Mouse (Mus musculus) megakaryocyte, adult 5-6 weeks (primary cell): Measurements from ENCODE around the gene Fam3b. TPM values are rescaled to one million over a fixed set of nuclear protein-coding genes. Genes with fewer than 3 reads are reported as not detected.

Source experiments
- ATAC-seq: 2 replicates; pipeline ENCODE4 v1.8.0; 2016; ENCODE audit warnings: mild to moderate bottlenecking, inconsistent platforms; ENCODE audit not compliant: poor library complexity, severe bottlenecking
- total RNA-seq, 2 experiments: library from RNA; stranded (forward) in 1 of 2; stranded (reverse) in 1 of 2; fragments of 153-499, 151-499 nt in 1 of 2; fragments of 221-1000, 200-1000 nt in 1 of 2; gene quantifications; 2 replicates each; pipeline versions ENCODE4 v1.2.3 to v1.2.4; 2015 to 2017

Fam3b gene
- total RNA-seq (2015), result 0.20 and 0.48 TPM in 2 replicates
- total RNA-seq (2017), result 1.1 TPM in 1 of 2 replicates, not detected in the other

DNA sequence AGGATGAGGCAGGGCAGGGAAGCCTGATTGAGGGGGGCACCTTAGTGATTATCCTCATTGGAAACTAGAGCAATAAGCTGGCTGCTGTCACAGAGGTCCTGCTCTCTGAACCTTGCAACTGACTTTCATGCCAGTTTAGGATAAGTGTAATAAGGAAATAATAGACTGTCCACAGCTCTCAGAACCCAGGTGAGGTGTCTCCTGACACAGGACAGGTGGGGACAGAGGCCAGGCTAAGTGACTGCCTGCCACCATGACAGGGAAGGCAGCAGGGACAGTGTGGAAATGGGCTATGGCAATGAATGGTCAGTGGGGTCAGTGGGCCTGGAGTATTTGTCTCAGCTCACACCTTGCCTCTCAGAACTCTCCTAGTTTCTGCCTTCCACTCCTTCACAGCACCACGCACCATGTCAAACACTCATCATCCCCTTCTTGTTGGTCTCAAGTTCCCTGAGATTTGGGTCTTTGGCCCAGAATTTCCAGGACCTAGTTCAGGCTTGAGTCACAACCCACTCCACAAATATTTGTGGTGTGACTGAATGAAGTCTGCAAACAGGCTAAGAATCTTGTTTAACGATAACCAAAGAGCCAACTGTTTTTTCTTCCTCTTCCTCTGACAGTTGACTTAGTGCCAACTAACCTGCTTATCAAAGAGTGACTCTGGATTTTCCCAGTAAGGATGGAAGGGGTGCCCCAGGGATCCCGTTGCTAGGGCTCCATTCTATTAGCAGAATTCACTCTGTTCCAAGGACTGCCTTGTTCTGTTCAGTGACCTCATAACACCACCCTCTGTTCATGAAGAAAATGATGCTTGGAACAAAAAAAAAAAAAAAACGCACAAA is at the start of gene Fam3b:
Gene Fam3b (minus strand): TSS at position 718 of the 842 bp plus-strand sequence.
- no peak for ATAC-seq

- ATAC-seq, result no peak
Observed at GRCm38 (mm10) chr16:97544340-97544739, 29.7 kb upstream of the Fam3b start.

DNA sequence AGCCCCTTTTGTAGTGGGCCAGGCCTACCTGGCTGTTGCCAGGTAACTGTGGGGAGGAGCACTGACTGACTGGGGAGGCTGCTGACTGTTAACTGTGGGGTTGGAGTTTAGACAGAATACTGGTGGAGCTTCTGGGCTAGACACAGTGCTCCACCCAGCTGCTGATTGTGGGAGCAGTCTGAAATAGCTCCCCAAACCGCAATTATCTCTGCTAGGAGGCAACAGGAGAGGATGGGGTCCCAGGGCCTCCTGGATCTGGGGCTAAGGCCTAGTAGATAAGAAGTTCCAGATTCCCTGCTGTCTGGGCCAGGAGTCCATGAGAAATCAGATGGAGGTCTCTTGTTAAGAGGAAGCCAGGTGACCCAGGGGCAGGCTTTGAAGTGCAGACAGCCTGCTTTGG is 22.2 kb upstream of the Fam3b start:
- ATAC-seq, result no peak

DNA sequence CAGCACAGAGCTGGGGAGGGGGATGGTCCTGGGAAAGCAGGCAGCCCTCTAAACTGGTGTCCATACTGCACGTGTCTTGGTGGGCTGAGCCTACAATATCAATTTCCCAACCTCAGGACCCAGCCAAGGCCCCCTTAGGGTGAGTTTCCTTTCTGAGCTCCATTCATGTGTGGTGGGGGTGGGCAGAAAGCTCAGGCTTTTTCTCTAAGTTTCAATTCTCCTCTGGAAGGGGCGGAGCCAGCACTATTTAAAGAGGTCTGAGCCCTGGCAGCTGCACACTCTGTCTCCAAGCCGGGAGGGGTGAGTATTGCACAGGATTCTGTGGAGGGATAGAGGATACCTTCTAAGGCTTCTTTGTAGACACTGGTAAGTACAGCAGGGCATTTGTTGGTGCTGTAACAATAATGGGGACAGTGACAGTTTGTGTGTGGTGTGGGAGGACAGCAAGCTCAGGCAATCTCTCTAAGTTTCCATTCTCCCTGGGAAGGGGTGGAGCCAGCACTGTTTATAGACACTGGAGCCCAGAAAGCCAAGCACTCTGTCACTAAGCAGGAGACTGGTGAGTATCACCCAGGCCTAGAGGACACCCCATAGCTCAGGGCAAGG is 21.3 kb upstream of the Fam3b start:
- ATAC-seq, result peak; percentile 70

DNA sequence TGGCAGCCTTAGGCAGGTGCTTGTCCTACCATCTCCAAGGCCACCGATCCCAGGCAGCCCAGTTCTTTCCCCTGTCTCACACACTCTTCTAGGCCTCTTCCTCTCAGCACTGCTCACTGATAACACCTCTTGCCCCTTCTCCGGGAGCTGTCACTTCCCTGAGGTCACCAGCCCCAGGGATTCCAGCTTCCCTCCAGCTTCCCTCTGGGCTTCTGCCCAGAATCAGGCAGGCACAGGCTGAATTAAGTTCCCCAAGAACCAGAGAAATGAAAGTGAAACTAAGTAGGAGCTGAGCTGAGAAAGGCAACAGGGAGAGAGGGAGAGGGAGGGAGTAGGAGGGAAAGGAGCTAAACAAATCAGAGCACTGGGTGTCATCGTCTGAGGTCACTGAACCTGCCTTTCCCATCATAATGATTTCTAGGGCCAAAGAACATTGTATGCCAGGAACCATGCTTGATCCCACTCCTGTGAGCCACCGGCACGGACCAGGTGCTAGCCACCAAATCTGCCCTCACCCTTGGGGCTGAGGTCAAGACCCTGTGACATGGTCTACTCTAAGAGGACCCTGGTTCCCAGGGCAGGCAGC is 20.4 kb upstream of the Fam3b start:
- ATAC-seq, result peak; percentile 75

DNA sequence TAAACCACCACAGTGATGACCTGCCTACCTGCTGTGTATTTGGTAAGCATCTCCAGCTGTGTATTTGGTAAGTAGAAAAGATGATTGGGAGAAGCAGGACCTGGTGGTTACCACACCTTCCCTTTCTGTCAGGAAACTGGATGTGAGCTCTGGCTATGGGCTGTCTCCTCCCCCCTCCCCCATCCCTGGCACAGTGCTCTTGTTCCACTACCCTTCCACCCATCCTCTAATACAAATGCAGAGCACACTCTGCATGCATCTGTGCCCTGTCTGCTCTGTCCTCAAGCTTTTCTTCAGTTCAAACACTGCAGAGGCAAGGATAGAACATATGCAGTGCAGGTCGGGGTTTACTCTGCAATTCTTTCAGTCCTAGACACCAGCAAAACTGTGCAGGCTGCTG is 19.8 kb upstream of the Fam3b start:
- ATAC-seq, result no peak

DNA sequence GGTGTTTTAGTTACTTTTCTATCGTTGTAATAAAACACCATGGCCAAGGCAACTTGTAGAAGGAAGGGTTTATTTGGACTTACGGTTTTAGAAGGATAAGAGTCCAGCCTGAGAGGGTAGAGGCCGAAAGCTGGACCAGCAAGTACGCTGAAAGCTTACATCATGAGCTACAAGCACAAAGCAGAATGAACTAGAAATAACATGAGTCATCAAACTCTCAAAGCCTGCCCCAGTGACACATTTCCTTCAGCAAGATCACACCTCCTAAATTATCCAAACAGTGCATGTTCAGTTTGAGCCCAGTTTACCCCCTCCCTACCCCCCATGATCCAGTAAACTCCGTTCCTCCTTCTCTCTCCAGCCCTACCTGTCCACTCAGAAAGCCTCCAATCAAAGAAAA is 19.1 kb upstream of the Fam3b start:
- ATAC-seq, result no peak

DNA sequence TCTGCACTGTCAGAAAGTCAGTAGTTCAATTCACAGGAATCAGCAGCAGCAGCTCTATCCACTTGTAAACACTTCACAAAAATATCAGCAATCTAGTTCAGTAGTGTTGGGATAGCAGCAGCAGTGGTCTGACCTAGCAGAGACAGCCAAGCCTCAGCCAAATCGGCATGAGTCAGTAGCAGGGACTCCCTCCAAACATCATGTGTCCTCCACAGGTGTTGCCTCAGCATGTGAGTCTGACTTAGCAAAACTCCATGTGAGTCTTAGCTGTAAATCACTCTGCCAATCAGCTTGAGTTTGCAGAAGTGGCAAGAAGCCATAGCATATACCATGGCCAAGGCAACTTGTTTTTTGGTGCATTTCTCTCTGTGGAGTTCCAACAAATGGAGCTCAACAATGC is 18.5 kb upstream of the Fam3b start:
- ATAC-seq, result no peak

GRCm38 (mm10) chr16:97529241-97529640 is 14.6 kb upstream of the Fam3b start:
- ATAC-seq, result no peak

DNA sequence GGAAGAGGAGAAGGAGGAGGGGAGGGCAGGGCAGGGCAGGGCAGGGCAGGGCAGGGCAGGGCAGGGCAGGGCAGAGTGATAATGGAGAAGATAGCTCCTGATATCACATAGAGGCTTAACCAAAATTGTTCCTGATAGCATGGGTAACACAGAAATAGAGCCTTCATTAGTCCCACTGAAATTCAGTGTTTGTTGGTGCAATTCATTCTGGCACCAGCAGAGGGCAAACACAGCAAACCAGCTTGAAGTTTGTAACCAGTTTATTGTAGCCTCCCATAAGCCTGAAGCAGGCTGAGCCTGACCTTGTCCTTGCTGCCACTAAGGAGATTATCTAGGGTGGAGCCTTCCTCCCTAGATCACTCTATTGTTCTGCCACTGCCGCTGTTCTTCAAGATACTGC is 8.4 kb upstream of the Fam3b start:
- ATAC-seq, result peak; percentile 60

GRCm38 (mm10) chr16:97521983-97522382 is 7.4 kb upstream of the Fam3b start:
- no peak for ATAC-seq

GRCm38 (mm10) chr16:97516341-97516740 is 1.7 kb upstream of the Fam3b start:
- no peak for ATAC-seq

- peak; percentile 34; the same call in 1 of the 2 replicates for ATAC-seq
Observed at GRCm38 (mm10) chr16:97512347-97512751, 2.3 kb downstream of the Fam3b start.

GRCm38 (mm10) chr16:97511495-97511894 is 3.1 kb downstream of the Fam3b start:
- no peak for ATAC-seq

DNA sequence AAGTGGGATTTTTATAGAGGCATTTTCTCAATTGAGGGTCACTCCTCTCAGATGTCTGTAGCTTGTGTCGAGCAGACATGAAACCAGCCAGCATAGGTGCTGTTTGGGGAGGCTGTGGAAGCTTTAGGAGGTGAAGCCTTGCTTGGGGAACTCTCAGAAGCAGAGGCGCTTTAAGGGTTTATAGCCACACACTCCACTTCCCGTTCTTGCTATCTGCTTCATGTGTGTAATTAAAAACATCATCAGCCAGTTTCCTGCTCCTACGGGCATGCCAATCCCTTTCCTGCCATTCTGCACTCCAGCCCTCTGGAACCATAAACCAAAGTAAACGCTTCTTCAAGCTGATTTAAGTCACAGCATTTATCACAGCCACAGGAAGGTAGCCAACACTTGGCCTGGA is 3.8 kb downstream of the Fam3b start:
- peak; percentile 36; the same call in 1 of the 2 replicates for ATAC-seq

GRCm38 (mm10) chr16:97507783-97508182 is 6.8 kb downstream of the Fam3b start:
- no peak for ATAC-seq

DNA sequence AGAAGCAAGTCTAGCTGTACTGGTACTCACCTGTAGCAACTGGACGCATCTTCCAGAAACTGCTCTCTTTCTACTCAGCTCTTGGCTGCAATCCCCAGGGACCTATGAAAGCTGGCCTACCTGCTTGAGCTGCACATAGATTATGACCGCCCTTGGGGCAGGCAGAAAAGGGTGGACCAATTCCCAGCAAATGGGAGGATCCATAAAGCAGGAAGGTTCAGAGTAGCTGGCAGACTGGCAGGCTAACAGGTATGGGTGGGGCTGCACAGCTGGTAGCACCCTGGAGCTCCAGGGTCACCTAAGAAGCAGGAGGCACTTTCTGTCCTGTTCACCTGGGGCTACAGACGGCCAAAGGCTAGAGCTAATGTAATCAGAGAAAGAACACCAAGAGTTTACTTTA is 9.8 kb downstream of the Fam3b start:
- ATAC-seq, result no peak

GRCm38 (mm10) chr16:97503849-97504248 is 10.8 kb downstream of the Fam3b start:
- ATAC-seq, result peak; percentile 76

DNA sequence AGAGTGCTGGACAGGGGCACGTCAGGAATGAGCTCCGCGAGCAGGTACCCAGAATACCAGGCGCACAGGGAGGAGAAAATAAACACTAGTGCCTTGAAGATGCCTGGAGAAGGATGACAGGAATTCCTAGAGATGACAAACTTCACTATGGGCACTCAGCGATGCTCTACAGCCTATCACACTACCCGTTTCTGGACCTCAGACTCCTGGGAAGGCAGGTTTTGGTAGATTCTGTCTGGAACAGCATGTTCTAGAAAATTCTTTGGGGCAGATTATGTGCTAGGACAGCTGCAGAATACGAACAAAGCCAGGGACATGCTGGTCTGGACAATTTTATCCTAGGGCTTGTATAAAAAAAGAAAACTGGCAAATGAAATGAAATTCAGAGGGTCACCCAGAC is 13.7 kb downstream of the Fam3b start:
- no peak for ATAC-seq

- ATAC-seq, result no peak
Observed at GRCm38 (mm10) chr16:97499450-97499849, 15.2 kb downstream of the Fam3b start.

DNA sequence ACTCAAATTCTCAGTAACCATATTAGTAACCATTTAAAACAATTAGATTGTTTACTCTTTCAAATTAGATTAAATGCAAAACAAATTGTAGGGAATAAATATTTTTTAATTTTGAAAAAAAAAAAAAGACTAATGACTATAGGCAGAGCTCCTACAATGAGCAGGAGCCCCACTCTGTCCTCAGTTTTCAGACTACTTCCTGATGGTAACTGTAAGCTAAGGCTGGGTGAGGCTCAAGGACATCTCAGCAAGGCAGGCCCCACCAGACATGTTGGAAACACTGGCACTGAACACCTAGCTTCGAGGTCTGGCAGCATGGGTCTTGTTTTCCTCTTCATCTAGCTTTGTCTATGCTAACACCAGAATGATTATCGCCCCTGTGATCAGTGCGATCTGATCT is 16.5 kb downstream of the Fam3b start:
- no peak for ATAC-seq

DNA sequence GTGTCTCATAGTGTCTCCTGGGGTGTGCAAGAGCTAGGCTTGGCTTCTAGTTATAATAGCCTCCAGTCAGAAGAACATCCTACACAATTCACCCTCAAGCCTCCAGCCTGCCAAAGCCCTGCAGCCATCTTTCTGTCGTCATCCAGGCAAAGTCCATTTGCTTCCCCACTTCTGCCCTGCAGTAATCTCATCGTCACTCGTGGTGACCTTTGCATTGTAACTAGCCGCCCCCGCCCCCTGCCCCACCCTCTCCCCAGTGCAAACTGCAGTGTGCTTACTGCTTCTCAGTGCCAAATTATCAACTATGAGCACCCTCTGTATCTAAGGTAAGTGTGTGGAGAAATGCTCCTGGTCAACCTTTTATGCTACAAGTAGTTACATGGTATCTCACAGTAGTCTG is 16.9 kb downstream of the Fam3b start:
- ATAC-seq, result no peak
